Mouse (Mus musculus) induced T-regulatory cell, adult 2 months (primary cell): Measurements from ENCODE around the gene Sphk2.

Experiments used
- DNase-seq: peaks from one replicate; pipeline ENCODE4 v3.0.0-alpha.2; 2012; ENCODE audit warnings: low read depth

The Sphk2 gene

DNA sequence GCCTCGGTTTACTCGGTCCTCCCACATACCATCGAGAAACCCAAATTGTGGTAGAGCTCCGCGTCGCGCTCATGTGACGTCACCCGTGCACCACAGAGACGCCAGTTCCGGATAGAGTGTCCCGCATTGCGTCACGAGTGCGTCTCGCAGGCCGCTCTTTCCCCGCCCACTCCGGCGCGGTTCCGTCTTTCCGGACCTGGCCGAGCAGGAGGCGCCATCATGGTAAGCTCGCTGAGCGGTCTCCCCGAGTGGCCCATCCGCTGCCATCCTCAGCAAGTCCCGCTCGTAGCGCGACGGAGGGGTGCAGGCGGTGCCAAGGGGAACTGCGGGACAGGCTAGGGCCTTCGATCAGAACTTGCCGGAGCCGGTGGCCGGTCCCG lies at the start of gene Sphk2:
Gene Sphk2 (minus strand): TSS at position 85 of the 380 bp plus-strand sequence.
- DNase-seq = peak; percentile 99

- peak; percentile 28 for DNase-seq
These were observed 49.7 kb upstream of the Sphk2 start for GRCm38 (mm10) chr7:45767500-45767899.

DNA sequence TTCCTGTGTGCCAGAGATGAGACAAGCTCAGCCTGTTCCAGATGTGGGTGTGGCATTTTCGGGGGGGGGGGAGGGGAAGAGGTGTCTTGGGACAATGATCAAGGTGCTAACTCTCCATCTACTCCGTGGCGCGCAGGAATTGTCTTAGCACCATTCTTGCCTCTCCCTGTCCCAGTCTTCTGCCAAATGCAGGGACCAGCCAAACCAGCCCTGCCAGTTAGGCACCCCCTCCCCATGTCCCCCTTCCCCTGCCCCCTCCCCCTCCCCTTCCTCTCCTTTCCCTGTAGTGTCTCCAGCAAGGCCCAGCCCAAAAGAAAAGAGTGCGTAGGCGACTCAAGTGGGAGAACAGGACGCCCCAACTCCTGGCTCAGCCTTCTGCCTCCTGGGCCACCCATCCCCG lies 49.0 kb upstream of the Sphk2 start:
- DNase-seq = no peak

- DNase-seq = peak; percentile 72
These were observed 48.2 kb upstream of the Sphk2 start for GRCm38 (mm10) chr7:45765995-45766394.

DNA sequence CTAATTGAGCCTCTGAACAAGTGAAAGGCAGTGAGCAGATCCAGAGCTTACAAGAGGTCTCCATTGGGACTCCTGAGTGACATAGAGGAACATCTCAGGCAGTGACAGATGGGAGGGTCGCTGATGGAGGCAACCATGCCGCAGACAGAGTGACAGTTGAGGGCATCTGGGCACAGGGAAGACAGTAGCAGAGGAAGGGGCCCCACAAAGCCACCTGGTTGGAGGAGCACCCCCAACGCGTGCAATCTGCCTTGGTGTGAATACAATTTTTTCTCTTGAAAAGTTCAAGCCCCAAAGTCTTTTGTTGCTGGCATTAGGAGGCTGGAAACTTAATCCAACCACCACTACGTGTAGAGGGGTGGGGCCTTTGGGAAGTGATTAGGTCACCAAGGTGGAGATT lies 42.3 kb upstream of the Sphk2 start:
- DNase-seq = no peak

DNA sequence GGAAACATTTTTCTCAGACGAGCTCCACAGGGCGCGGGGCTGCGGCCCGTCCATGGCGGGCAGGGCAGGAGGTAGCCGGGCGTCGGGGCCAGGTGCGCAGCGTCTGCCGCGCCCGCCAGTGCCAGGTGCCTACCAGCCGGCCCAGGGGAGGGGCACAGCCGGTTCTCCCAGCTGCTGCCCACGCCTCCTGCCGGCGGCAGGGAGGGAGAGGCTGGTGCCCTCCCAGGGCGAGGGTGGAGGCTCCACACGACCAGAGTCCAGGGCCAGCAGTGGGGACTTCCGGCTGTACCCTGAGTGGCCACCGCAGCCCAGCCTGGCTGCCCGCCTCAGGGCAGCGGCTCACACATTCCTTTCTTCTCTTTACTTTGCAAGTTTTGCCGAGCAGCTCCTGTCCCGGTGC lies 41.6 kb upstream of the Sphk2 start:
- DNase-seq = no peak

DNA sequence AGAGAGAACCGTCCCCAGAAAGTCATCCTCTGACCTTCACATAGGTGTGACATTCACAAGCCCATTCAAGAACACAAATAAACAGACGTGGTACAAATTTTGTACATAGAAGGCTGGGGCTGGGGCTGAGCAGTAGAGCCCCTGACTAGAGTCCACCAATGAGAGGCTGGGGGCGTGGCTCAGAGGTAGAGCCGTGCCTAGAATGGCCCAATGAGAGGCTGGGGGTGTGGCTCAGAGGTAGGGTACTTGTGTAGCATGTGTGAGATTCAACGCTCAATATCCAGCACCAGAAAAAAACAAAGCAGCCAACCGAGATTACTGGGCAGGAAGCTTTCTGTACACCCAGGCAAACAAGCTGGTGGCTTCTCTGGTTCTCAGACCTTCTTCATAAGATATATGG lies 37.9 kb upstream of the Sphk2 start:
- no peak for DNase-seq

DNA sequence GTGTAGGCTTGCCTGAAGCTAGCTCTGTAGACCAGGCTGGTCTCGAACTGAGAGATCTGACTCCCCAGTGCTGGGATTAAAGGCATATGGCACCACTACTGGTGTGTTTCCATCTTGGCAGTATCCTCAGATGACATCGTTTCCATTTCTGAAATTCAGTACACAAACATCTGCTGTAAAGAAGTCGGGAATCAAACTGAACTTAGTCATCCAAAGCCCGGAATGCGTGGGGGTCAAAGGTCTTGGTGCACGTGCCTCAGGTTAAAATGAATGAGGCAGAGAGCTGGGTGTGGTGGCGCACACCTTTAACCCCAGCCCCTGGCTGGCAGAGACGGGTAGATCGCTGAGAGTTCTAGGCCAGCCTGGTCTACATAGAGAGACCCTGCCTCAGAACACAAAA lies 32.4 kb upstream of the Sphk2 start:
- DNase-seq = no peak

- no peak for DNase-seq
These were observed 31.6 kb upstream of the Sphk2 start for GRCm38 (mm10) chr7:45749401-45749800.

DNA sequence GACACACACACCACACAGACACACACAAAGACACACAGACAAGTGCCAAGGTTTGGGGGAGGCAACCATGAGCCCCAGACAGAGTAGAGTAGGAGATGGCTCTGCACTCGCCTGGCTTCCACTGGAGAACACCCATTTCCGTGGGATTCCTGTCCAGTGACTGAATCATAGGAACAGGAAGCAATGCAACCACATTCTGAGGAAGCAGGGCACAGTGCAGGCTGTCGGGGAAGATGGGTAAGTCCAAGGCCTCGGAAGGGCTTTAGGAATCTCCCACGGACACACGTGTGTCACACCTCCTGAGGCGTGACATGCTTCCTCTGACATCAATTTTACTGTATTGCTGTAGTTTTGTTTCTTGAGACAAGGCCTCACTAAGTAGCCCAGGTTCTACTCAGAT lies 30.3 kb upstream of the Sphk2 start:
- DNase-seq = no peak

- DNase-seq = no peak
These were observed 29.6 kb upstream of the Sphk2 start for GRCm38 (mm10) chr7:45747450-45747849.

DNA sequence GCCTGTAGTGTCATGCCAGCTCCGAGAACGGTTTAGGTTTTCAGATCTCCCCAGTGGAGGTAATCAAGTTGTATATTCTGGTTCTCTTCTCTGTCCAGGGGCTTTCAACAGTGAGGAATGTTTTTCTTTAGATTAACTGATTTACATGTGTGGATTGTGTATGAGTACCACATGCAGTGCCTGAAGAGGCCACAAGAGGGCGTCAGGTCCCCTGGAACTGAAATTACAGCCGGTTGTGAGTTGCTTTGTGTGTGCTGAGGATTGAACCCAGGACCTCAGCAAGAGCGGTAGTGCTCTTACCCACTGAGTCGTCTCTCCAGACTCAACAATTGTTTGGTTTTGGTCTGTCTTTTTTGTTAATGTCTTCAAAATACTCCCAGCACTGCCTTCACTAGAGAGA lies 28.7 kb upstream of the Sphk2 start:
- DNase-seq = peak; percentile 54

GRCm38 (mm10) chr7:45744387-45744786 lies 26.6 kb upstream of the Sphk2 start:
- peak; percentile 73 for DNase-seq

GRCm38 (mm10) chr7:45742338-45742737 lies 24.5 kb upstream of the Sphk2 start:
- peak; percentile 90 for DNase-seq

- DNase-seq = peak; percentile 90
These were observed 24.0 kb upstream of the Sphk2 start for GRCm38 (mm10) chr7:45741777-45742176.

- DNase-seq = no peak
These were observed 23.5 kb upstream of the Sphk2 start for GRCm38 (mm10) chr7:45741308-45741707.

- peak; percentile 62 for DNase-seq
These were observed 22.0 kb upstream of the Sphk2 start for GRCm38 (mm10) chr7:45739820-45740219.

DNA sequence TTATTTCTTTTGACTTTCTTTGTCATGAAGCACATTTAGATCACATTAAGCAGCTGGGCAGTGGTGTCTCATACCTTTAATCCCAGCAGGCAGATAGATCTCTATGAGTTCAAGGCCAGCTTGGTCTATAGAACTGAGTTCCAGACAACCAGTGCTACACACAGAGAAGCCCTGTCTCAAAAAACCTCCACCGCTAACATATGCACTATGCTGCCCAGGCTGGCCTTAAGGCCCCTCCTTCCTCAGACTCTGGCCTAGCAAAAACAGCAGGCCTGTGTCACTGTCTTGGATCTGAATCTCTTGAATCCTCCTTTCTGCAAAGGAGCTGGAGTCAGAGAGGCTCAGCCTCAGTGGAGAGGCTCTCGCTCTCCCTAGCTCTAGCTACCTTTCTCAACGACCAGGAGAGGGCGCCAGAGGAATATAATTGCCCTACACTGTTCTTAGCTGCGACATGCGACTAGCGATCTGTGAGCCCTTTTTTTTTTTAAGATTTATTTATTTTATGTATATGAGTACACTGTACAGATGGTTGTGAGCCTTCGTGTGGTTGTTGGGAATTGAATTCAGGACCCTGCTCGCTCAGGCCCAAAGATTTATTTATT lies 21.5 kb upstream of the Sphk2 start:
- DNase-seq = peak; percentile 98

GRCm38 (mm10) chr7:45733477-45733876 lies 15.7 kb upstream of the Sphk2 start:
- DNase-seq = peak; percentile 87

DNA sequence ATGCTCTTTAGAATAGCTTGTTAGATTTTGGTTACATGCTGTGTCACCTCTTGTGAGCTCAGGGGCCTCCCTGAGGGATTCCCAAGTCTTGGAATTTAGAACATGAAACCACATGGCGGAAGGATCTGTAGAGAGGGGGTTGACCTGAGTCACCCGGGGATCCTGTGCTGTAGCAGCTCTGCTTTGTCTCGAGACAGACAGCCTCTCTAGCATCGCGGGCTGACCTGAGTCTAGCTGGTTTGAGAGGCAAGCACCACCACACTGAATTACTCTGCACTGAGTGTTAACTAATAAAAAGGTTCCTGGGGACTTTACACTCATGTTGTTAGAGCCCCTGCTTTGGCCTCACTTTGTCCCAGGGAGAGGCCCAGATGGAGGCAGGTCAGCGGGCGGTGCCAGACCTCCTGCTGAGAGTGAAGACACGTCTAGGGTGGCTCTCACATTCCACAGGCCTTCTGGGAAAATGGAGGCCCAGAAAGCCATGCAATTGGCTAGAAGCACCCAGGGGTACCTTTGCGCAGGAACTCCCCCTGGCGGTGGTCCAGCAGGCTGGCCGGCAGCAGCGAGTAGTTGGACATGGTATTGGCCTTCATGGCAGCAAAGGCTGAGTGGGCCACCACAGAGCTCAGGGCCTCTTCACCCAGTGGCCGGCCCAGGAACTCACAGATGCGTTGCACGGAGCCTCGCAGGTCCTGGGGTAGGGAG lies 13.1 kb upstream of the Sphk2 start:
- peak; percentile 53 for DNase-seq

- no peak for DNase-seq
These were observed 9.8 kb upstream of the Sphk2 start for GRCm38 (mm10) chr7:45727625-45728024.

GRCm38 (mm10) chr7:45726419-45726818 lies 8.6 kb upstream of the Sphk2 start:
- no peak for DNase-seq

DNA sequence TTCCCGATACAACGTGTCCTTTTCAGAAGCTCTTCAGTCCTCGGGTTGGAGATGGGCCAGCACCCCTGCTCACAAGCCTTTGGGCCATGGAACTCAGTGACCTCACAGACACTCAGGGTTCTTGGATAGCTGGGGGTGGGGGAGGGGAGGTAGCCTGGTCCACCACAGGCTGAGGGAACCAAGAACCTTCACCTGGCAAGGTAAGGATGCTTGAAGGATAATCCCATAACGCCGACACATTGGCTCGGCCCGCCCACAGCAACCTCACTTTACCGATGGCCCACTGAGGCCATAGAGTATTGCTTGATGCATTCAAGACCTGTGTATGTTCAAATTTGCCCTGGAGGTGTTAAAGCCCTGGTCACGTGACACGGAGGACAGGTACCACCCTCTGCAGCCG lies 7.9 kb upstream of the Sphk2 start, which contains the start of gene Spaca4:
Gene Spaca4 (minus strand): TSS at position 101 of the 400 bp plus-strand sequence.
- DNase-seq = no peak

DNA sequence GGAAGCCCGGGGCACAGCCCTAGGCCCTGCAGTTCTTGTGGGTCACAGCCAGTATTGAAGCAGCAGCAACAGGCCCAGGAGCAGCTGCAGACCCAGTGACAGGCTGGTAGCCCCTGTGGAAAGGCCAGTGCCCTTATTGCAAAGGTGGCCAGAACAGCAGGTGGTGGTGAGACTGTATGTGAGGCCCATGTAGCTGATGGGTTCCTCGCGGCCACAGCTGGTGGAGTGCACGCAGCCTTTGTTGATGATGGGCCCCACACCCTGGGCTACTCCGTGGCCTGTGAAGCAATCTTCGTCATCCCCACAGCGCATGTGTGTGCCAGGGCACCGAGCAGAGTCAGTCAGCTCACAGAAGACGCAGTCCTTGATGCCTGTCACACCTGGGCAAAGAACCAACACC lies 7.3 kb upstream of the Sphk2 start:
- no peak for DNase-seq
